Mouse (Mus musculus) CH12.LX (cell line): ENCODE data around the gene Gm3625. TPM values are rescaled to one million over a fixed set of nuclear protein-coding genes. Genes with fewer than 3 reads are reported as not detected.
"Not testable (repeated sequence)": the region's sequence is repeated elsewhere in the genome, so short reads cannot be mapped to it uniquely, and the experiment has no call there.

ENCODE experiments used
- DNase-seq: peaks from one replicate; pipeline ENCODE4 v3.0.0-alpha.2; 2013; ENCODE audit errors: extremely low read depth
- H3K27ac ChIP-seq: 2 replicates; pipeline ENCODE4 v1.5.1; 2012; ENCODE audit warnings: low read depth, mild to moderate bottlenecking, control low read depth, moderate library complexity; ENCODE audit not compliant: insufficient read depth
- H3K27me3 ChIP-seq: replicated peaks from 2 replicates; pipeline ENCODE3; 2012; ENCODE audit warnings: inconsistent platforms
- H3K36me3 ChIP-seq, 2 experiments: replicated peaks in 1 of 2; 2 replicates each; pipeline versions ENCODE3 to v1.6.1; 2012; ENCODE audit warnings: inconsistent platforms in 1 of 2, low read length in 1 of 2, mild to moderate bottlenecking in 1 of 2, mixed read lengths in 1 of 2, moderate library complexity in 1 of 2; ENCODE audit not compliant: control insufficient read depth in 1 of 2, insufficient read depth in 1 of 2
- H3K4me1 ChIP-seq, 2 experiments: 2 replicates each; pipeline ENCODE4 v1.6.1; 2012; ENCODE audit warnings: inconsistent platforms in 1 of 2, moderate library complexity in 1 of 2; ENCODE audit not compliant: insufficient read depth in 2 of 2, control insufficient read depth in 1 of 2
- H3K4me2 ChIP-seq: 2 replicates; pipeline ENCODE4 v1.6.1; 2012; ENCODE audit warnings: low read depth, mild to moderate bottlenecking, control low read depth; ENCODE audit not compliant: poor library complexity, insufficient read depth, severe bottlenecking
- H3K4me3 ChIP-seq, 3 experiments: fragments of 150-350 bp in 1 of 3; sonication (generic) in 1 of 3; replicated peaks in 1 of 3; 2 replicates each; pipeline versions ENCODE3 to v1.5.1; 2011 to 2012; ENCODE audit warnings: low read depth in 2 of 3, low read length in 2 of 3, mild to moderate bottlenecking in 2 of 3, moderate library complexity in 2 of 3, control low read depth in 1 of 3, improper control_type of control experiment in 1 of 3, inconsistent platforms in 1 of 3, mixed read lengths in 1 of 3; ENCODE audit not compliant: poor library complexity in 1 of 3
- H3K79me2 ChIP-seq: replicated peaks from 2 replicates; pipeline ENCODE4 v1.6.1; 2012; ENCODE audit warnings: mild to moderate bottlenecking, moderate library complexity; ENCODE audit not compliant: control insufficient read depth, poor library complexity, insufficient read depth, severe bottlenecking; ENCODE audit errors: extremely low read depth
- H3K9ac ChIP-seq: 2 replicates; pipeline ENCODE4 v1.6.1; 2012; ENCODE audit warnings: low read depth, mild to moderate bottlenecking, control low read depth, moderate library complexity; ENCODE audit not compliant: insufficient read depth
- H3K9me3 ChIP-seq: replicated peaks from 2 replicates; pipeline ENCODE3; 2012; ENCODE audit warnings: low read length, inconsistent platforms, mixed read lengths
- BHLHE40 ChIP-seq: IDR thresholded peaks from 2 replicates; pipeline ENCODE4 v1.6.1; 2011; ENCODE audit warnings: mild to moderate bottlenecking, low read depth, low read length, improper control_type of control experiment
- CTCF ChIP-seq, 2 experiments: IDR thresholded peaks in 1 of 2; conservative IDR thresholded peaks in 1 of 2; 2 replicates each; pipeline ENCODE4 v1.5.1; 2011 to 2012; ENCODE audit warnings: low read depth in 2 of 2, low read length in 2 of 2, improper control_type of control experiment in 1 of 2, inconsistent platforms in 1 of 2, mild to moderate bottlenecking in 1 of 2, moderate library complexity in 1 of 2
- ELF1 ChIP-seq: IDR thresholded peaks from 2 replicates; pipeline ENCODE4 v1.6.1; 2014; ENCODE audit warnings: low read depth, mild to moderate bottlenecking, inconsistent platforms, low read length, improper control_type of control experiment
- GABPA ChIP-seq: IDR thresholded peaks from 2 replicates; pipeline ENCODE4 v1.6.1; 2012; ENCODE audit warnings: low read depth, low read length, improper control_type of control experiment, inconsistent platforms; ENCODE audit not compliant: insufficient replicate concordance
- HCFC1 ChIP-seq: IDR thresholded peaks from 2 replicates; pipeline ENCODE4 v1.6.1; 2012; ENCODE audit warnings: low read depth, mild to moderate bottlenecking, inconsistent platforms, low read length, improper control_type of control experiment
- JUND ChIP-seq: conservative IDR thresholded peaks from 2 replicates; pipeline ENCODE4 v1.6.1; 2011; ENCODE audit warnings: low read depth, low read length, improper control_type of control experiment
- MAZ ChIP-seq: IDR thresholded peaks from 2 replicates; pipeline ENCODE4 v1.6.1; 2012; ENCODE audit warnings: low read depth, mild to moderate bottlenecking, inconsistent platforms, low read length, improper control_type of control experiment, moderate library complexity
- MEF2A ChIP-seq: IDR thresholded peaks from 2 replicates; pipeline ENCODE4 v1.6.1; 2014; ENCODE audit warnings: low read depth, mild to moderate bottlenecking, inconsistent platforms, low read length, improper control_type of control experiment, borderline replicate concordance
- MXI1 ChIP-seq: IDR thresholded peaks from 2 replicates; pipeline ENCODE4 v1.6.1; 2011; ENCODE audit warnings: mild to moderate bottlenecking, low read depth, low read length, improper control_type of control experiment
- NELFE ChIP-seq: IDR thresholded peaks from 2 replicates; pipeline ENCODE4 v1.6.1; 2011; ENCODE audit warnings: low read depth, low read length, improper control_type of control experiment
- POLR2AphosphoS2 ChIP-seq: IDR thresholded peaks from 2 replicates; pipeline ENCODE4 v1.6.1; 2011; ENCODE audit warnings: low read depth, low read length, improper control_type of control experiment
- RAD21 ChIP-seq: IDR thresholded peaks from 2 replicates; pipeline ENCODE4 v1.6.1; 2011; ENCODE audit warnings: low read depth, mild to moderate bottlenecking, low read length, improper control_type of control experiment, moderate library complexity
- RCOR1 ChIP-seq: conservative IDR thresholded peaks from 2 replicates; pipeline ENCODE4 v1.6.1; 2012; ENCODE audit warnings: low read depth, mild to moderate bottlenecking, inconsistent platforms, low read length, improper control_type of control experiment
- TCF12 ChIP-seq: IDR thresholded peaks from 2 replicates; pipeline ENCODE4 v1.6.1; 2014; ENCODE audit warnings: low read depth, mild to moderate bottlenecking, inconsistent platforms, low read length, improper control_type of control experiment
- USF2 ChIP-seq: conservative IDR thresholded peaks from 2 replicates; pipeline ENCODE4 v1.6.1; 2011; ENCODE audit warnings: low read depth, low read length, improper control_type of control experiment
- ZKSCAN1 ChIP-seq: IDR thresholded peaks from 2 replicates; pipeline ENCODE4 v1.6.1; 2012; ENCODE audit warnings: low read depth, inconsistent platforms, low read length, improper control_type of control experiment, borderline replicate concordance
- ZNF384 ChIP-seq: IDR thresholded peaks from 2 replicates; pipeline ENCODE4 v1.6.1; 2012; ENCODE audit warnings: low read depth, low read length, improper control_type of control experiment, inconsistent platforms
- dilution Hi-C: fragments of 300-500 bp; cut with MboI; formaldehyde crosslinking; loops from 2 replicates; pipeline ENCODE4 v1.14.3; 2020; ENCODE audit warnings: low sequenced_read_pairs; ENCODE audit not compliant: extremely low pct_unique_long_range_greater_than_20kb, extremely low pct_ligation_motif_present
- in situ Hi-C: fragments of 300-500 bp; cut with MboI; formaldehyde crosslinking; loops from 3 replicates; pipeline ENCODE4 v1.14.3; 2019; ENCODE audit warnings: low sequenced_read_pairs, low pct_ligation_motif_present, low pct_unique_long_range_greater_than_20kb, mixed read lengths
- polyA plus RNA-seq: library from polyadenylated mRNA; unstranded; fragments of >175 nt; gene quantifications from 2 replicates; pipeline ENCODE4 v1.2.1, GENCODE M21; 2012; ENCODE audit warnings: low read depth; ENCODE audit not compliant: insufficient read length
- total RNA-seq, 2 experiments: library from RNA; depleted of rRNA; stranded (reverse); fragments of 300-350 nt in 1 of 2; fragments of >200 nt in 1 of 2; gene quantifications; 2 replicates each; pipeline ENCODE4 v1.2.3; 2012 to 2014

Gm3625 gene
- total and polyA plus RNA-seq, 3 experiments, result not detected

GRCm38 (mm10) chr12:4555451-4555850 is 37.3 kb downstream of the Gm3625 start:
- Histone ChIP-seq H3K4me1 (peaks cover 0 to 3% of the 10 kb centered on the region in 2 experiments; a peak in 1 of 4 replicates), H3K36me3 (no peaks in the 10 kb centered on the region), H3K9me3 (no peaks in the 10 kb centered on the region), H3K9ac (no peak overlapping the region), H3K4me2 (no peak overlapping the region), H3K27me3 (no peaks in the 10 kb centered on the region), H3K4me3 (no peak overlapping the region), H3K79me2 (no peaks in the 10 kb centered on the region), H3K27ac (no peak overlapping the region)
- in situ Hi-C loops, result no loop called here
- dilution Hi-C loops, result no loop called here
- TF ChIP-seq ZKSCAN1, result no peak
- no peak for TF ChIP-seq RCOR1
- no peak for TF ChIP-seq JUND
- TF ChIP-seq CTCF (conservative IDR thresholded peaks at IDR 0.05 in 1 of 2, IDR thresholded peaks at IDR 0.05 in 1 of 2; ENCODE audit: low read depth in 2 of 2, low read length in 2 of 2), result no peak
- TF ChIP-seq RAD21, result no peak
- no peak for TF ChIP-seq BHLHE40
- TF ChIP-seq HCFC1, result no peak
- no peak for TF ChIP-seq MEF2A
- no peak for TF ChIP-seq TCF12
- no peak for TF ChIP-seq NELFE
- no peak for TF ChIP-seq USF2
- no peak for TF ChIP-seq POLR2AphosphoS2
- no peak for TF ChIP-seq ZNF384
- TF ChIP-seq GABPA, result no peak
- no peak for TF ChIP-seq MAZ
- TF ChIP-seq MXI1, result no peak
- TF ChIP-seq ELF1, result no peak
- DNase-seq, result no peak

DNA sequence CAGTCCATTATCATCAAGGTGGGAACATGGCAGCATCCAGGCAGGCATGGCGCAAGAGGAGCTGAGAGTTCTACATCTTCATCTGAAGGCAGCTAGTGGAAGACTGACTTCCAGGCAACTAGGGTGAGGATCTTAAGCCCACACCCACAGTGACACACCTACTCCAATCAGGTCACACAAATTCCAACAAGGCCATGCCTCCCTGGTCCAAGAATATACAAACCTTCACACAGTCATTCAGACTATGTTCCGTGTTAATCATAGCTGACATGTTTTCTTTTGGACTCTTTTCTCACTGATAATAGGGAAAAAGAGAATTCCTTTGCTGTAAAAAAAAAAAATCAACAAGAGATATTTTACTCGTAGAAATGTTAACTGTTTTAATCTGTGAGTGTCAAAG is 39.0 kb downstream of the Gm3625 start:
- H3K9me3 ChIP-seq, H3K79me2 ChIP-seq, DNase-seq, H3K4me1 ChIP-seq, H3K4me2 ChIP-seq, H3K9ac ChIP-seq, H3K4me3 ChIP-seq, H3K27me3 ChIP-seq, H3K36me3 ChIP-seq, in situ Hi-C loops, H3K27ac ChIP-seq, dilution Hi-C loops: not testable (repeated sequence)
